Mouse (Mus musculus): ENCODE measurements around the gene Klk1b16. TPM values are rescaled to one million over a fixed set of nuclear protein-coding genes. Genes with fewer than 3 reads are reported as not detected.
"Not testable (repeated sequence)": the region's sequence is repeated elsewhere in the genome, so short reads cannot be mapped to it uniquely, and the experiment has no call there.

Klk1b16 gene
- not detected in 2 replicates for polyA plus RNA-seq (2015; fragmentation: Nextera tagmentation; extraction: Ambion mirVana)

- H3K9me3 ChIP-seq (replicated peaks) = no peaks in the 10 kb centered on the region
- no peak within 1 kb of the TSS for H3K9ac ChIP-seq
- 91% methylated on average over 3 of the region's 3 CpGs for WGBS
- H3K27me3 ChIP-seq = no peaks in the 10 kb centered on the region
- H3K4me3 ChIP-seq (replicated peaks) = no peak within 1 kb of the TSS
- no peak for ATAC-seq (ENCODE audit: insufficient number of reproducible peaks, low FRiP score, low TSS enrichment, low read depth)
- no peak within 1 kb of the TSS for H3K4me2 ChIP-seq (replicated peaks)
- no peaks in the 10 kb centered on the region for H3K4me1 ChIP-seq
- no peaks in the 10 kb centered on the region for H3K36me3 ChIP-seq
- H3K27ac ChIP-seq (replicated peaks) = no peak within 1 kb of the TSS
These were observed at the start of gene Klk1b16 for GRCm38 (mm10) chr7:44136467-44136866. Klk1b16 (plus strand) TSS chr7:44136767.

GRCm38 (mm10) chr7:44096111-44096510 lies 40.5 kb upstream of the Klk1b16 start:
- H3K4me3 ChIP-seq (replicated peaks) = no peak overlapping the region
- no peaks in the 10 kb centered on the region for H3K4me1 ChIP-seq
- H3K4me2 ChIP-seq (replicated peaks) = no peak overlapping the region
- H3K9ac ChIP-seq = no peak overlapping the region
- no peaks in the 10 kb centered on the region for H3K36me3 ChIP-seq
- WGBS = 74% methylated on average over 1 of the region's 1 CpGs
- H3K27me3 ChIP-seq = no peaks in the 10 kb centered on the region
- no peak overlapping the region for H3K27ac ChIP-seq (replicated peaks)
- H3K9me3 ChIP-seq (replicated peaks) = no peaks in the 10 kb centered on the region
- no peak for ATAC-seq (ENCODE audit: insufficient number of reproducible peaks, low FRiP score, low TSS enrichment, low read depth)

GRCm38 (mm10) chr7:44102028-44102427 lies 34.5 kb upstream of the Klk1b16 start, which contains the start of gene Klk1b21:
Klk1b21 (plus strand) TSS chr7:44102328.
- not testable (repeated sequence) for H3K27ac ChIP-seq (replicated peaks); H3K4me1 ChIP-seq; H3K4me2 ChIP-seq (replicated peaks); H3K36me3 ChIP-seq; H3K9me3 ChIP-seq (replicated peaks); H3K9ac ChIP-seq; H3K27me3 ChIP-seq; H3K4me3 ChIP-seq (replicated peaks); ATAC-seq (ENCODE audit: insufficient number of reproducible peaks, low FRiP score, low TSS enrichment, low read depth)
- 84% methylated on average over 3 of the region's 3 CpGs for WGBS

GRCm38 (mm10) chr7:44112373-44112772 lies 24.2 kb upstream of the Klk1b16 start, which contains the start of gene Klk1b22:
Klk1b22 (plus strand) TSS chr7:44112673.
- no peak for ATAC-seq (ENCODE audit: insufficient number of reproducible peaks, low FRiP score, low TSS enrichment, low read depth)
- Histone ChIP-seq H3K4me3 (replicated peaks) (no peak within 1 kb of the TSS), H3K9ac (no peak within 1 kb of the TSS), H3K4me2 (replicated peaks) (no peak within 1 kb of the TSS), H3K9me3 (replicated peaks) (no peaks in the 10 kb centered on the region), H3K4me1 (no peaks in the 10 kb centered on the region), H3K27me3 (no peaks in the 10 kb centered on the region), H3K36me3 (no peaks in the 10 kb centered on the region), H3K27ac (replicated peaks) (no peak within 1 kb of the TSS)
- 63% methylated on average over 4 of the region's 4 CpGs for WGBS

- no peak for ATAC-seq (ENCODE audit: insufficient number of reproducible peaks, low FRiP score, low TSS enrichment, low read depth)
These were observed 13.1 kb upstream of the Klk1b16 start for GRCm38 (mm10) chr7:44123445-44123844.

GRCm38 (mm10) chr7:44179299-44180045 lies 42.9 kb downstream of the Klk1b16 start:
- Histone ChIP-seq H3K9me3 (replicated peaks) (no peaks in the 10 kb centered on the region), H3K27ac (replicated peaks) (no peak overlapping the region), H3K4me1 (no peaks in the 10 kb centered on the region), H3K4me2 (replicated peaks) (no peak overlapping the region), H3K27me3 (no peaks in the 10 kb centered on the region), H3K4me3 (replicated peaks) (no peak overlapping the region), H3K36me3 (no peaks in the 10 kb centered on the region), H3K9ac (no peak overlapping the region)
- WGBS = 56% methylated on average over 9 of the region's 9 CpGs
- ATAC-seq (ENCODE audit: insufficient number of reproducible peaks, low FRiP score, low TSS enrichment, low read depth) = no peak

More at GRCm38 (mm10) chr7:44123445-44123844, 13.1 kb upstream of the Klk1b16 start:
- Histone ChIP-seq H3K9me3 (replicated peaks) (no peaks in the 10 kb centered on the region), H3K4me3 (replicated peaks) (no peak overlapping the region), H3K9ac (no peak overlapping the region), H3K4me1 (no peaks in the 10 kb centered on the region), H3K27ac (replicated peaks) (no peak overlapping the region), H3K36me3 (no peaks in the 10 kb centered on the region), H3K4me2 (replicated peaks) (no peak overlapping the region), H3K27me3 (no peaks in the 10 kb centered on the region)
- 76% methylated on average over 6 of the region's 6 CpGs for WGBS

- not testable (repeated sequence) for H3K4me1 ChIP-seq; H3K27ac ChIP-seq (replicated peaks); H3K9ac ChIP-seq; ATAC-seq (ENCODE audit: insufficient number of reproducible peaks, low FRiP score, low TSS enrichment, low read depth); H3K9me3 ChIP-seq (replicated peaks); H3K4me3 ChIP-seq (replicated peaks); H3K27me3 ChIP-seq; H3K4me2 ChIP-seq (replicated peaks); H3K36me3 ChIP-seq
- 61% methylated on average over 8 of the region's 8 CpGs for WGBS
These were observed 49.9 kb downstream of the Klk1b16 start for GRCm38 (mm10) chr7:44186516-44186915.

- H3K4me3 ChIP-seq (replicated peaks); H3K9me3 ChIP-seq (replicated peaks); H3K4me2 ChIP-seq (replicated peaks); H3K9ac ChIP-seq; ATAC-seq (ENCODE audit: insufficient number of reproducible peaks, low FRiP score, low TSS enrichment, low read depth); H3K27ac ChIP-seq (replicated peaks); H3K4me1 ChIP-seq; H3K36me3 ChIP-seq; H3K27me3 ChIP-seq: not testable (repeated sequence)
These were observed 51.4 kb downstream of the Klk1b16 start, which contains the start of gene Klk1b24 for GRCm38 (mm10) chr7:44187936-44188335. Klk1b24 (plus strand) TSS chr7:44188236.

Other genes starting within 250 kb of the Klk1b16 start
- 0.20 TPM in 1 of 2 replicates, not detected in the other for gene Klk15, start 203.0 kb upstream of the Klk1b16 start, polyA plus RNA-seq (2015; fragmentation: Nextera tagmentation; extraction: Ambion mirVana)
- gene Klk1b8, start 186.1 kb upstream of the Klk1b16 start, polyA plus RNA-seq (2015; fragmentation: Nextera tagmentation; extraction: Ambion mirVana) = not detected in 2 replicates
- gene Klk1b1, start 170.0 kb upstream of the Klk1b16 start, polyA plus RNA-seq (2015; fragmentation: Nextera tagmentation; extraction: Ambion mirVana) = not detected in 2 replicates
- not detected in 2 replicates for gene Klk1b9, start 160.7 kb upstream of the Klk1b16 start, polyA plus RNA-seq (2015; fragmentation: Nextera tagmentation; extraction: Ambion mirVana)
- not detected in 2 replicates for gene Klk1b11, start 140.9 kb upstream of the Klk1b16 start, polyA plus RNA-seq (2015; fragmentation: Nextera tagmentation; extraction: Ambion mirVana)
- gene Klk1b26, start 124.6 kb upstream of the Klk1b16 start, polyA plus RNA-seq (2015; fragmentation: Nextera tagmentation; extraction: Ambion mirVana) = 0.27 and 0.39 TPM in 2 replicates
- not detected in 2 replicates for gene Klk1b27, start 84.5 kb upstream of the Klk1b16 start, polyA plus RNA-seq (2015; fragmentation: Nextera tagmentation; extraction: Ambion mirVana)
- gene Klk1b21, start 34.4 kb upstream of the Klk1b16 start, polyA plus RNA-seq (2015; fragmentation: Nextera tagmentation; extraction: Ambion mirVana) = not detected in 2 replicates
- gene Klk1b22, start 24.1 kb upstream of the Klk1b16 start, polyA plus RNA-seq (2015; fragmentation: Nextera tagmentation; extraction: Ambion mirVana) = not detected in 2 replicates
- not detected in 2 replicates for gene Klk1b24, start 51.5 kb downstream of the Klk1b16 start, polyA plus RNA-seq (2015; fragmentation: Nextera tagmentation; extraction: Ambion mirVana)
- not detected in 2 replicates for gene Klk1b3, start 61.4 kb downstream of the Klk1b16 start, polyA plus RNA-seq (2015; fragmentation: Nextera tagmentation; extraction: Ambion mirVana)
- not detected in 2 replicates for gene Klk1b4, start 70.7 kb downstream of the Klk1b16 start, polyA plus RNA-seq (2015; fragmentation: Nextera tagmentation; extraction: Ambion mirVana)
- not detected in 2 replicates for gene Klk1b5, start 79.2 kb downstream of the Klk1b16 start, polyA plus RNA-seq (2015; fragmentation: Nextera tagmentation; extraction: Ambion mirVana)
- gene Klk1, start 88.6 kb downstream of the Klk1b16 start, polyA plus RNA-seq (2015; fragmentation: Nextera tagmentation; extraction: Ambion mirVana) = not detected in 2 replicates
- gene Gm36864, start 99.4 kb downstream of the Klk1b16 start, polyA plus RNA-seq (2015; fragmentation: Nextera tagmentation; extraction: Ambion mirVana) = 0.24 TPM in 1 of 2 replicates, not detected in the other
- 1.1 and 1.3 TPM in 2 replicates for gene 1700028J19Rik, start 109.9 kb downstream of the Klk1b16 start, polyA plus RNA-seq (2015; fragmentation: Nextera tagmentation; extraction: Ambion mirVana)
- 151 and 162 TPM in 2 replicates for gene 2410002F23Rik, start 110.0 kb downstream of the Klk1b16 start, polyA plus RNA-seq (2015; fragmentation: Nextera tagmentation; extraction: Ambion mirVana)
- gene Acp4, start 120.6 kb downstream of the Klk1b16 start, polyA plus RNA-seq (2015; fragmentation: Nextera tagmentation; extraction: Ambion mirVana) = 0.23 and 0.30 TPM in 2 replicates
- gene Gm15517, start 124.7 kb downstream of the Klk1b16 start, polyA plus RNA-seq (2015; fragmentation: Nextera tagmentation; extraction: Ambion mirVana) = not detected in 2 replicates
- gene Clec11a, start 170.1 kb downstream of the Klk1b16 start, polyA plus RNA-seq (2015; fragmentation: Nextera tagmentation; extraction: Ambion mirVana) = 26.1 and 28.1 TPM in 2 replicates
- gene Shank1, start 173.5 kb downstream of the Klk1b16 start, polyA plus RNA-seq (2015; fragmentation: Nextera tagmentation; extraction: Ambion mirVana) = 3.7 and 6.1 TPM in 2 replicates
- 2.7 and 3.4 TPM in 2 replicates for gene Syt3, start 247.3 kb downstream of the Klk1b16 start, polyA plus RNA-seq (2015; fragmentation: Nextera tagmentation; extraction: Ambion mirVana)
- gene 1700008O03Rik, start 249.1 kb downstream of the Klk1b16 start, polyA plus RNA-seq (2015; fragmentation: Nextera tagmentation; extraction: Ambion mirVana) = 1.4 and 1.5 TPM in 2 replicates